Mouse (Mus musculus): ENCODE results near the gene Kpnb1. TPM values are rescaled to one million over a fixed set of nuclear protein-coding genes. Genes with fewer than 3 reads are reported as not detected.

The Kpnb1 gene
- total and polyA plus RNA-seq, 2 experiments from 2014 or later: 24.6 to 124 TPM

DNA sequence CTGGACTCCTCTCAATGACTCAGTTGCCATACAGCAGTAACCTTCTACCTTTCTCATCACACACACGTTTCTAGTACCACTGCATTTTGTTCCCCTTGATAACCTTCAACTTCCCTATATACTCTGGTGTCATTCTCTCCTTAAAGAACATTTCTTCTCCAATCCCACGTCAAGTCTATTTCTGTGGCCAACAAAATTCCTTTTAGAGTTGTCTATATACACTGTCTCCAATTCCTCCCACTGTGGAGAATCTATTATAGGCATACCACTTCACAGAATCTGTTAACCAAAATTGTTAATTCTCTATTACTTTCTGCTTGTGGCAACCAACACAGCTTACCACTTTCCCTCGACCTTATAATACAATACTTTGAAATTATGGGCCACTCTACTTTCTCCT is 32.5 kb upstream of the Kpnb1 start:
- DNase-seq (no peak), ATAC-seq (no peak)
- Histone ChIP-seq H3K36me3 (ENCODE audit: insufficient read depth) (peaks cover 62% of the 10 kb centered on the region), H3K4me2 (ENCODE audit: low read depth) (no peak overlapping the region), H3K4me1 (ENCODE audit: insufficient read depth) (no peaks in the 10 kb centered on the region), H3K27ac (ENCODE audit: low read depth, low read length) (no peak overlapping the region), H3K4me3 (ENCODE audit: low read depth, low read length) (no peak overlapping the region), H3K27me3 (ENCODE audit: insufficient read depth, low read length) (no peaks in the 10 kb centered on the region), H3K9ac (no peak overlapping the region), H3K9me3 (ENCODE audit: low read length) (no peaks in the 10 kb centered on the region)
- no peak for TF ChIP-seq CTCF (IDR thresholded peaks at IDR 0.05; ENCODE audit: low read depth)
- WGBS: 88% methylated on average over 3 of the region's 3 CpGs

DNA sequence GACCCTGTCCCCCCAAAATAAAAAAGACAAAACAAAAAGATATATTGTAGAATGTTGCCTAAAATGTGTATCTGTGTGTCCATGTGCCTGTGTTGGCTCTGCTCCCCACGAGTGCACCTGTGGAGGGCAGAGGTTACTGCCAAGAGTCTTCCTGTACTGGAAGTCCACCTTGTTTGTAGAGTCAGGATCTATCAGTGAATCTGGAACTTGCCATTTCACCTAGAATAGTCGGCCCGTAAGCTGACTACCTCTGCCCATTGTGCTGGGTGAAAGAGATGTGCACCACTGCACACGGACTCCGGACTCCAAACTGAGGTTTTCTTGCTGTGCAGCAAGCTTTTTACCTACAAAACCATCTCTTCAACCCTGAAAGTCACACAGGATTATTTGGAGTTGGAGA is 26.7 kb upstream of the Kpnb1 start:
- H3K9ac ChIP-seq: no peak overlapping the region
- H3K9me3 ChIP-seq (ENCODE audit: low read length): no peaks in the 10 kb centered on the region
- DNase-seq: no peak
- ATAC-seq: no peak
- no peak overlapping the region for H3K4me2 ChIP-seq (ENCODE audit: low read depth)
- TF ChIP-seq CTCF (IDR thresholded peaks at IDR 0.05; ENCODE audit: low read depth): no peak
- H3K27me3 ChIP-seq (ENCODE audit: insufficient read depth, low read length): no peaks in the 10 kb centered on the region
- H3K27ac ChIP-seq (ENCODE audit: low read depth, low read length): no peak overlapping the region
- H3K36me3 ChIP-seq (ENCODE audit: insufficient read depth): peaks cover 67% of the 10 kb centered on the region
- no peaks in the 10 kb centered on the region for H3K4me1 ChIP-seq (ENCODE audit: insufficient read depth)
- H3K4me3 ChIP-seq (ENCODE audit: low read depth, low read length): no peak overlapping the region
- WGBS: 95% methylated on average over 5 of the region's 5 CpGs

DNA sequence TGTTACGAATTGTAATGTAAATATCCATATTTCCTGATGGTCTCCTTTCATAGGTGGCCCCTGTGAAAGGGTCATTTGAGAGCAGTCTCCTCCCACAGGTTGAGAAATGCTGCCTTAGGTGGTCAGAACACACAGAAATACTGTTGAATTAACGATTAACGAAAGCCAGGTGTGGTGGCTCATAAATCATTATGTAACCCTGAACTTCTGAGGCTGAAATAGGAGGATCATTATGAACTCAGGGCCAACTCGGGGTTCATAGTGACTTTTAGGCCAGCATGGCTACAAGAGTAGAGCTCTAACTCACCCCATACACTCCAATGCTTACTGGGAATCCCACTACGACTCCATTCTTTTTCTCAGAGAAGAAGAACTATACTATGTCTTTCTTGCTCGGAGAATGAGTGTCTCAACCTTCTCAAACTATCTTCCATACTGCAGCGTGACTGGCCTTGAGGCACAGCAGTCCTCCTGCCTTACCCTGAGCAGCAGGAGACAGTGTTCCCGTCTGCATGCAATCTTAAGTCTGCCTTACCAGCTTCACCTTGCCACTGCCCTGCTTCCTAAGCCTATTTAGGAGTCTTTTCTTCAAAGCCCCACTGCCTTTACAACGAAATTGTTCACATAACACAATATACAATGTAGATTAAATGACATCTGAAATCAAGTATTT is 23.2 kb upstream of the Kpnb1 start:
- DNase-seq (no peak), ATAC-seq (no peak)
- H3K4me1 ChIP-seq (ENCODE audit: insufficient read depth): no peaks in the 10 kb centered on the region
- H3K36me3 ChIP-seq (ENCODE audit: insufficient read depth): peaks cover 52% of the 10 kb centered on the region
- WGBS: 90% methylated on average over 9 of the region's 9 CpGs
- no peak overlapping the region for H3K4me3 ChIP-seq (ENCODE audit: low read depth, low read length)
- no peak overlapping the region for H3K27ac ChIP-seq (ENCODE audit: low read depth, low read length)
- TF ChIP-seq CTCF (IDR thresholded peaks at IDR 0.05; ENCODE audit: low read depth): no peak
- no peaks in the 10 kb centered on the region for H3K9me3 ChIP-seq (ENCODE audit: low read length)
- H3K9ac ChIP-seq: no peak overlapping the region
- no peak overlapping the region for H3K4me2 ChIP-seq (ENCODE audit: low read depth)
- H3K27me3 ChIP-seq (ENCODE audit: insufficient read depth, low read length): no peaks in the 10 kb centered on the region

- no peaks in the 10 kb centered on the region for H3K27me3 ChIP-seq (ENCODE audit: insufficient read depth, low read length)
- H3K36me3 ChIP-seq (ENCODE audit: insufficient read depth): peaks cover 27% of the 10 kb centered on the region
- DNase-seq (no peak), ATAC-seq (no peak)
- no peaks in the 10 kb centered on the region for H3K4me1 ChIP-seq (ENCODE audit: insufficient read depth)
- TF ChIP-seq CTCF (IDR thresholded peaks at IDR 0.05; ENCODE audit: low read depth): no peak
- H3K4me3 ChIP-seq (ENCODE audit: low read depth, low read length): no peak overlapping the region
- no peak overlapping the region for H3K9ac ChIP-seq
- no peaks in the 10 kb centered on the region for H3K9me3 ChIP-seq (ENCODE audit: low read length)
- no peak overlapping the region for H3K27ac ChIP-seq (ENCODE audit: low read depth, low read length)
- 75% methylated on average over 8 of the region's 8 CpGs for WGBS
- no peak overlapping the region for H3K4me2 ChIP-seq (ENCODE audit: low read depth)
Measured at GRCm38 (mm10) chr11:97207011-97207422, 19.3 kb upstream of the Kpnb1 start.

DNA sequence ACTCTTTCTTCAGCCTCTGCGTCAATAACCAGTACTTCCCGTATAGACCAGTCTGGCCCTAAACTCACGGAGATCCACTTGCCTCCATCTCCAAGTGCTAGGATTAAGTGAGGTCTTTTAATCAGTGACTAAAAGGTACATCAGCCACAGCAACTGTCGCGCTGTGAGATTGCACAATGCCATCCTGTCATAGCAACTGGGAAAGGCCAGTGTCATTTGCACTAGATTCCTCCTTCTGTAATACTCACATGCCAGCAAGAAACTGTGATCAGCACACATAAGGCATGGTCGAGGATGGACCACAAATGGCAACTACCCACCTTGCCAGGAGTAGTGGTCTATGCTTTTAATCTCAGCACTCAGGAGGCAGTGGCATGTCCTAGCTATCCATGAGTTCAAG is 11.8 kb upstream of the Kpnb1 start:
- no peak for DNase-seq
- 0 out of 2 replicates have a peak, but pooled peaks cover 2% of the 10 kb centered on the region for H3K36me3 ChIP-seq (ENCODE audit: insufficient read depth)
- H3K4me3 ChIP-seq (ENCODE audit: low read depth, low read length): no peak overlapping the region
- H3K9ac ChIP-seq: no peak overlapping the region
- H3K27ac ChIP-seq (ENCODE audit: low read depth, low read length): no peak overlapping the region
- no peak overlapping the region for H3K4me2 ChIP-seq (ENCODE audit: low read depth)
- WGBS: 85% methylated on average over 6 of the region's 6 CpGs
- no peaks in the 10 kb centered on the region for H3K4me1 ChIP-seq (ENCODE audit: insufficient read depth)
- no peaks in the 10 kb centered on the region for H3K9me3 ChIP-seq (ENCODE audit: low read length)
- ATAC-seq: no peak
- no peaks in the 10 kb centered on the region for H3K27me3 ChIP-seq (ENCODE audit: insufficient read depth, low read length)
- TF ChIP-seq CTCF (IDR thresholded peaks at IDR 0.05; ENCODE audit: low read depth): no peak

DNA sequence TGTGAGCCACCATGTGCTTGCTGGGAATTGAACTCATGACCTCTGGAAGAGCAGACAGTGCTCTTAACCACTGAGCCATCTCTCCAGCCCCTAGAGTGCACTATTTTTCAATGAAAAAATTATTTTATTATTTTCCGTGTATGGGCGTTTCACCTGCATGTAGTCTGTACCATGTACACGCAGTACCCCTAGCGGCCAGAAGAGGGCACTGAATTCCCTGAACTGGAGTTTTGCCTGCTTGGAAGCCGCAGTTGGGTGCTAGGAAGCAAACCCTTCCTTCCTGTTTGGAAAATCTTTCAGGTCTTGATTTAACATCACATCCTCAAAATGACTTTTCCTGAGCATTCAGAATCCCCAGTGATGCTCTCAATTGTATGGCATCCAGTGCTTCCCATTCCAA is 10.9 kb upstream of the Kpnb1 start:
- Histone ChIP-seq H3K9ac (no peak overlapping the region), H3K4me2 (ENCODE audit: low read depth) (no peak overlapping the region), H3K36me3 (ENCODE audit: insufficient read depth) (no peaks in the 10 kb centered on the region), H3K4me3 (ENCODE audit: low read depth, low read length) (no peak overlapping the region), H3K4me1 (ENCODE audit: insufficient read depth) (no peaks in the 10 kb centered on the region), H3K9me3 (ENCODE audit: low read length) (no peaks in the 10 kb centered on the region), H3K27ac (ENCODE audit: low read depth, low read length) (no peak overlapping the region), H3K27me3 (ENCODE audit: insufficient read depth, low read length) (no peaks in the 10 kb centered on the region)
- ATAC-seq: no peak
- 21% methylated on average over 5 of the region's 5 CpGs for WGBS
- peak; percentile 41 for DNase-seq
- TF ChIP-seq CTCF (IDR thresholded peaks at IDR 0.05; ENCODE audit: low read depth): peak; percentile 70

DNA sequence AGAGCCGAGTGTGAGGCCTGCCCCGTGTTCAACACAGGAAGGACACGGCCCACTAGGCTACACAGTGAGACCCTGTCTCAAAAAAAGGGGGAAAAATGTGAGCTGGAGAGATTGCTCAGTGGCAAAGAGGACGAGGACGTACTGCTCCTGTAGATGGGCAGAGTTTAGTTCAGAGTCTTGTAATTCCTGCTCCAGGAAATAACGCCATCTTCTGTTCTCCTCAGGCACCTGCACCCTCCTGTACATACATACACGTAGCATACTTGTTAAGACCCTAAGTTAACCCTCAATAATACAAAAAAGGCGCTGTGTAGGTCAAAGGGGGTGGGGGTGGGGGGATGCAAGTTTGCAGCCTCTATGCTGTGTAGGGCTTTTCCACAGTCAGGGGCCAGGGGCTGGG is 9.3 kb upstream of the Kpnb1 start:
- 81% methylated on average over 8 of the region's 8 CpGs for WGBS
- no peak for DNase-seq
- Histone ChIP-seq H3K4me2 (ENCODE audit: low read depth) (no peak overlapping the region), H3K36me3 (ENCODE audit: insufficient read depth) (no peaks in the 10 kb centered on the region), H3K4me3 (ENCODE audit: low read depth, low read length) (no peak overlapping the region), H3K9ac (no peak overlapping the region), H3K27ac (ENCODE audit: low read depth, low read length) (no peak overlapping the region), H3K4me1 (ENCODE audit: insufficient read depth) (no peaks in the 10 kb centered on the region), H3K27me3 (ENCODE audit: insufficient read depth, low read length) (no peaks in the 10 kb centered on the region), H3K9me3 (ENCODE audit: low read length) (no peaks in the 10 kb centered on the region)
- no peak for TF ChIP-seq CTCF (IDR thresholded peaks at IDR 0.05; ENCODE audit: low read depth)
- no peak for ATAC-seq
